Mouse (Mus musculus): ENCODE measurements at regions not wholly inside any gene's neighbourhood (a gene's known extent, or its start where the extent isn't known, plus 50 kb on each side); places are given as distances from the start of the nearest gene placed in this dataset.

- no peak for TF ChIP-seq MAX (IDR thresholded peaks at IDR 0.05; ENCODE audit: low read depth)
- no peak for TF ChIP-seq POLR2A (IDR thresholded peaks at IDR 0.05; ENCODE audit: insufficient read length, low read depth)
- no peak for TF ChIP-seq REST (IDR thresholded peaks at IDR 0.05; ENCODE audit: insufficient read depth, insufficient read length)
- no peak for TF ChIP-seq MYOG (IDR thresholded peaks at IDR 0.05; ENCODE audit: control insufficient read depth in 1 of 3, insufficient read depth in 1 of 3, insufficient read length in 2 of 3, low read depth in 2 of 3)
- TF ChIP-seq E2F4 (IDR thresholded peaks at IDR 0.05; ENCODE audit: insufficient read depth) = no peak
- no peak for TF ChIP-seq TCF3 (IDR thresholded peaks at IDR 0.05; ENCODE audit: insufficient read length, low read depth)
- no peak for TF ChIP-seq USF1 (IDR thresholded peaks at IDR 0.05; ENCODE audit: low read depth)
- TF ChIP-seq TCF12 (IDR thresholded peaks at IDR 0.05; ENCODE audit: insufficient read depth, poor library complexity, severe bottlenecking) = no peak
These were observed 598.4 kb upstream of the Fam92a start for GRCm38 (mm10) chr4:12770131-12770780.
